Comparison of ENCODE assay signal across 8 mouse cellular contexts in genomic region chr16:33123938-33124820, GRCm38 (mm10).
DNase-seq lines count a peak whose midpoint lies in the region; ATAC-seq lines count a peak whose summit lies in the region.

No protein-coding gene starts in this region.

- no peak overlapping the region for H3K4me3 ChIP-seq in forebrain, embryonic 12.5 days (replicated peaks)

- peaks cover 39% of the 10 kb centered on the region for H3K36me3 ChIP-seq in forebrain, embryonic 12.5 days (replicated peaks)

- no peak overlapping the region for H3K4me2 ChIP-seq in forebrain, embryonic 12.5 days

- peak; percentile 32 for DNase-seq in embryo, embryonic 10 days (ENCODE audit: low spot score)
- no peak for DNase-seq in embryo, embryonic 9.5 days (ENCODE audit: extremely low spot score)
- DNase-seq in retina, postnatal 1 day = peak; percentile 26
- no peak for DNase-seq in retina, embryonic 14.5 days (ENCODE audit: low spot score)
- peak; percentile 64 for DNase-seq in heart, postnatal 4 days
- DNase-seq in thymus, postnatal 25 days = peak; percentile 43
- no peak for DNase-seq in Muller cell, postnatal 12 days (ENCODE audit: inconsistent ontology term)

- no peaks in the 10 kb centered on the region for H3K27me3 ChIP-seq in forebrain, embryonic 12.5 days

- no peaks in the 10 kb centered on the region for H3K9me3 ChIP-seq in forebrain, embryonic 12.5 days

- H3K4me1 ChIP-seq in forebrain, embryonic 12.5 days = no peaks in the 10 kb centered on the region

- no peak for ATAC-seq in forebrain, embryonic 12.5 days (ENCODE audit: low FRiP score)

- H3K9ac ChIP-seq in forebrain, embryonic 12.5 days = no peak overlapping the region

- H3K27ac ChIP-seq in forebrain, embryonic 12.5 days = no peak overlapping the region

- 80% methylated on average over 24 of the region's 24 CpGs for WGBS in forebrain, embryonic 12.5 days

Comparison
In these comparisons a context has a peak if more than half of its experiments do, and no peak if none do; other contexts are left out.
1. DNase-seq: peak in embryo, embryonic 10 days (single experiment), retina, postnatal 1 day (single experiment), heart, postnatal 4 days (single experiment) and thymus, postnatal 25 days (single experiment); none in embryo, embryonic 9.5 days (single experiment), retina, embryonic 14.5 days (single experiment) and Muller cell, postnatal 12 days (single experiment).